Mouse (Mus musculus): Measurements from ENCODE around the gene Nedd9.

DNA sequence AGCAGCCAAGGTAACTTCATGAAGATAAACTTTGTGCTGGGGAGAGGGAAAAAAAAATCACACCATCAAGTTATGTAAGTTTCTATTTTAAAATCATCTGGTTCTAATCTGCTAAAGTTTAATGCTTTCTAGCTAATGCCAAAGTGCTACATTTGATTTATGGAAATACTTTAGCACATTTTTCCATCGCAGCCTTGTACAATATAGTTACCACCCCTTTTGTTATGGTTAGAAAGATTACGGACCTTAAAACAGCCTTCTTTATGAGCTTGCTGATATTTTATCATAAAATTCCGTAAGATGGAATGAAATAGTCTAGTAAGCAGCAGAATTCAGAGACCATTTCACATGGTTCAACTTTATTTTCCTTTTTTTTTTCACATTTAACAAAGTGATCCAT, 115.6 kb downstream of the Nedd9 start:
- TF ChIP-seq ZNF384 (IDR thresholded peaks at IDR 0.05; ENCODE audit: low read depth, low read length) = no peak
- no peak for TF ChIP-seq CHD2 (IDR thresholded peaks at IDR 0.05; ENCODE audit: low read depth, low read length)
- no peak for TF ChIP-seq HCFC1 (IDR thresholded peaks at IDR 0.05; ENCODE audit: borderline replicate concordance, insufficient read depth, low read length)
- no peak for TF ChIP-seq ZC3H11A (IDR thresholded peaks at IDR 0.05; ENCODE audit: borderline replicate concordance, low read depth, low read length)

All from ES-E14 (cell line).